Mouse (Mus musculus): ENCODE results near the gene Tinf2.

DNA sequence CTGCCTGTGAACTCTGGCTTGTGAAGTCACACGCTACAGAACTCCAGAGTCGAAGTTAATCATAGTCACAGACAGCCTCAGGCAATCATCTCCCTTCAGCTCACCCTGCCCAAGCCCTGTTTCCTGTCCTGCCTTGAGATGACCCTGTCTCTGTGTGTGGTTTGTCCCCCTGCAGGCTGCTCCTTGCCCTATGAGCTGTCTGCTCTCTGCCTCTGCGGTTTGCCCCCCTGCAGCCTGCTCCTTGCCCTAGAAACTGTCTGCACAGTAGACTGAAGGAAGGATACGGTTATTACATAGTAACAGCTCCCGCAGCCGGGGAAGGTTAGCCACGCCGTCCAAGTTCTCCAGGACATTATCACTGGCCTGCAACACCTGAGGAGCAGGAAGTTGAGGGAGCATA, 35.3 kb upstream of the Tinf2 start:
- TF ChIP-seq POLR2A (IDR thresholded peaks at IDR 0.05; ENCODE audit: borderline replicate concordance, control insufficient read depth, low read depth, low read length) (no peak), CTCF (IDR thresholded peaks at IDR 0.05; ENCODE audit: control insufficient read depth, insufficient read depth, low read length) (no peak)

Measured in bone marrow, adult 2 months (tissue).